Mouse (Mus musculus): ENCODE measurements at regions not wholly inside any gene's neighbourhood (a gene's known extent, or its start where the extent isn't known, plus 50 kb on each side); places are given as distances from the start of the nearest gene placed in this dataset.

DNA sequence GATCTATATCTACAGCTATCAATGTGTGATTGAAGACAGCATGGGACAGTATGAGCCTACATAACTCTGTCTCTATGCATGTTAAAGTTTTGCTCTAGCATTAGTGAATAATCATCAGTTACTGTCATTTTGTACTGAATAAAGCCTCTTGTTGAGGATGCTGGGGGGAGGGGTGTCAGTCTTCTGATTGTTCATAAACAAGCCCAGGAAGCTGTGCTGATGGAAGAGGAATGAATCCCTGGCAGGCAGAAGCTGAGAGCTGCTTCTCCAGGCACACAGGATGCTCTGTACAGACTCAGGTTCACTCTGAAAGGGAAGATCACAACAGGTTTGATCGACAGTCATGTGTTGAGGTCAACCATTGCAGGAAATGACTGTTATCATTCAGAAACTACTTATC lies 421.7 kb downstream of the Cd109 start:
- 34% methylated on average over 1 of the region's 1 CpGs for WGBS
- Histone ChIP-seq H3K4me3 (replicated peaks; ENCODE audit: extremely low read depth, low read depth, low read length) (no peak overlapping the region), H3K4me1 (ENCODE audit: control insufficient read depth, insufficient read depth, low read length) (no peaks in the 10 kb centered on the region)
- no peak for TF ChIP-seq CTCF (IDR thresholded peaks at IDR 0.05; ENCODE audit: insufficient read depth, low read length)
- TF ChIP-seq POLR2A (IDR thresholded peaks at IDR 0.05; ENCODE audit: borderline replicate concordance, extremely low read depth, low read depth, low read length): no peak
- DNase-seq: no peak

DNA sequence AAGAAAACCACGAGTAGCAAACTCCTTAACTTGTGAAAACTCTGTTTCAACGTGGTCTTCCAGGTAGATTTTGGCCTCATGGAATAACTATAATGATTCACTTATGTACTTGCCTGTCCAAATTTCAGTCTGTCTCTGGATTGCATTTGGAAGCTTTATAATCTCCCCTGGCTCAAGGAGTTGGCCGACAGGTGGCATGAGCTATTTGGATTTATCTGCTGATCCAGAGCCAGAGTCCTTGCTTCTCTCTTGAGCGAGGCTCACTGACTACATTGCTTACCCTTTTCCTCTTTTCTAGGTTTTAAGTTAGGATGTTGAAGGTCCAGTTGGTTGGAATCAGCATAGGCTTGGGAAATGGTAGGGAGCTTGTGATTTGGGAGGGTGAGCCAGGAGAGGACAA lies 423.6 kb downstream of the Cd109 start:
- TF ChIP-seq POLR2A (IDR thresholded peaks at IDR 0.05; ENCODE audit: borderline replicate concordance, extremely low read depth, low read depth, low read length): no peak
- TF ChIP-seq CTCF (IDR thresholded peaks at IDR 0.05; ENCODE audit: insufficient read depth, low read length): no peak
- Histone ChIP-seq H3K4me3 (replicated peaks; ENCODE audit: extremely low read depth, low read depth, low read length) (no peak overlapping the region), H3K4me1 (ENCODE audit: control insufficient read depth, insufficient read depth, low read length) (no peaks in the 10 kb centered on the region)
- no peak for DNase-seq
- WGBS: 87% methylated on average over 4 of the region's 4 CpGs

DNA sequence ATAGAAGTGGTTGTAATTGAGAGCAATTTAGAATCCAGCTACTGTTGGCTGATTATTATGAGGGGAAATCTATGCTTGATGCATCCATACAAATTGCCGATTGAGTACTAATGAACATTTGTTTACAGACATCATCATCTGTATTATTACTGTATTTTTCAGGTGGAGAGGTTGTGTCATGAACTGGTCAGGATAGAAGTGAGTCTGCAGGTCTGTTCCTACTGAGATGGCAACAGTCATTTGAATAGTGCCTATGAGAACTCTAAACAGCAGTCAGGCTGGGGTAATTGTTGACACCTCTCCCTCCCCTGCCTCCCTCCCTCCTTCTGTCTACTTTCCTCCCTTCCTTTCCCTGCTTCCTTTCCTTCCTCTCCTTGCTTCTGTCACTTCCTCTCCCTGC lies 429.0 kb downstream of the Cd109 start:
- DNase-seq: no peak
- WGBS: 97% methylated on average over 1 of the region's 1 CpGs
- H3K4me1 ChIP-seq (ENCODE audit: control insufficient read depth, insufficient read depth, low read length): no peaks in the 10 kb centered on the region
- no peak overlapping the region for H3K4me3 ChIP-seq (replicated peaks; ENCODE audit: extremely low read depth, low read depth, low read length)
- TF ChIP-seq CTCF (IDR thresholded peaks at IDR 0.05; ENCODE audit: insufficient read depth, low read length) (no peak), POLR2A (IDR thresholded peaks at IDR 0.05; ENCODE audit: borderline replicate concordance, extremely low read depth, low read depth, low read length) (no peak)

DNA sequence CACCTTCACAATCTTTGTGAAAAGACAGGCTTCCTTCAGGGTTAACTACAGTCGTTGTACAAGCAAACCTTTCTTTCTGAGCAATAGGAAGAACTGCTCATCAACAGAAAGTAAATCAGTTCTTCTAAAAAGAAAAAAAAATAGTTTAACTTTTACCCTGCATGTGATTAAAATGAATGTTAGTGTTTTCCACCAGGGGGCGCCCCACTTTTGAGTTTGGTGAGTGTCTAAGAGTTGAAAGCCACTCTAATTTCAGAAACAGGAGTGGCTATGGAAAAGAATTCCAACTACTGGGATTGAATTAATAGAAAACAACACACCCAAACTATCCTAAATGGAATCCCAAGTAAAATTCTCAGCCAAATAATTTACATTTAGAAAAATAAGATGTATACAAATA lies 430.0 kb downstream of the Cd109 start:
- Histone ChIP-seq H3K4me1 (ENCODE audit: control insufficient read depth, insufficient read depth, low read length) (no peaks in the 10 kb centered on the region), H3K4me3 (replicated peaks; ENCODE audit: extremely low read depth, low read depth, low read length) (no peak overlapping the region)
- TF ChIP-seq CTCF (IDR thresholded peaks at IDR 0.05; ENCODE audit: insufficient read depth, low read length): no peak
- TF ChIP-seq POLR2A (IDR thresholded peaks at IDR 0.05; ENCODE audit: borderline replicate concordance, extremely low read depth, low read depth, low read length): no peak
- peak; percentile 8 for DNase-seq
- WGBS: 8% methylated on average over 2 of the region's 2 CpGs

DNA sequence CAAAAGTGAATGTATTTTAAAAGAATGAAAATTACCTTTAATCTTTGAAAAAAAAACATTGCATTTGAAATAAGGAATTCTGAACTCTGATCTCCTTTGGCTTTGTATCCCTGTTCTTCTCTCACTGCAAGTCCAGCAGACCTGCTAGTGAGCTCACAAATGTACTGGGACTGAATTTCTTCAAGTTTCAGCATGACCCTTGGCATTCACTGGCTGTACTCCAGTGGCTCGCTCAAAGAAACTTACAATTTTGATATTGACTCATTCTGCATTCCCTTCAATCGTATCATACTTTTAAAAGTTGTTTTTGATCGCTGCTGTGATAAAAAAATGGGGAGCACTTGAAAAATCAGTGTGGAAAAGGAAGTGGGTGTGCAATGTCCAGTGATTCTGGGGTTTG lies 456.6 kb downstream of the Cd109 start:
- no peak for TF ChIP-seq POLR2A (IDR thresholded peaks at IDR 0.05; ENCODE audit: borderline replicate concordance, extremely low read depth, low read depth, low read length)
- no peak for TF ChIP-seq CTCF (IDR thresholded peaks at IDR 0.05; ENCODE audit: insufficient read depth, low read length)
- WGBS: 55% methylated on average over 3 of the region's 3 CpGs
- no peak for DNase-seq
- Histone ChIP-seq H3K4me3 (replicated peaks; ENCODE audit: extremely low read depth, low read depth, low read length) (no peak overlapping the region), H3K4me1 (ENCODE audit: control insufficient read depth, insufficient read depth, low read length) (no peaks in the 10 kb centered on the region)

DNA sequence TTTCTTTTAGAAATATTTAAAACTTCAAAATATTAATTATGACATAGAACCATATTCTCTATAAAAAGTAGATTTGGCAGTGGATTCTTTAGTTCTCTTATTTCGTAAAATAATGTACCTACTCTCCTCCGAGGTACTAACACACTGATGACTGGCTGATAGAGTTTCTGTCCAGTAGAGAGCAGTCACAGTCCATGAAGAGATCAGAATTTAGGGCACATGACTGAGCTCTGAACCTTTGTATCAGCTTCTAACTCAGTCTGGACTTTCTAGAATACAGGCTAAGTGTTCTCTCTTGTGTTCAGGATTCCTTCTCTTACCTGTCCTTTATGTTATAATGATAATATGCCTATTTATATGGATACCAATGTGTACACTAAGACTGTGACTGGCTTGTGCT lies 494.3 kb downstream of the Cd109 start:
- TF ChIP-seq CTCF (IDR thresholded peaks at IDR 0.05; ENCODE audit: insufficient read depth, low read length) (no peak), POLR2A (IDR thresholded peaks at IDR 0.05; ENCODE audit: borderline replicate concordance, extremely low read depth, low read depth, low read length) (no peak)
- DNase-seq: no peak
- Histone ChIP-seq H3K4me3 (replicated peaks; ENCODE audit: extremely low read depth, low read depth, low read length) (no peak overlapping the region), H3K4me1 (ENCODE audit: control insufficient read depth, insufficient read depth, low read length) (no peaks in the 10 kb centered on the region)
- WGBS: 57% methylated on average over 2 of the region's 2 CpGs

DNA sequence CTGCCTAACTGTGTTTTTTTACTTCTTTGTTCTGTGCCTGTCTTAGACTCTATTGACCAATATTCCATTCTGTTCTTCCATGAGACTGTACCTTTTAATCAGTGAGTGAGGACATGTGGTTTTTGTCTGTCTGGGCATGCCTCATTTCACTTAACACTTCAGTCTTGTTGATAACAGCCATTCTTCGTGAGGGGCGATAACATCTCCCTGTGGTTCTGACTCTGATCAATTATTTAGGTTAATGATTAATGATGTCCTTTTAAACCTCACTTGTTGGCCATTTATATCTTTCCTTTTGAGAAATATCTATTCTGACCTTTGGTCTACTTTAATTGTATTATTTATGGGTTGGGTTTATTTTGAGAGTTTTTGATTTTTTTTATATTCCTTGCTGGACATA lies 496.0 kb downstream of the Cd109 start:
- 45% methylated on average over 2 of the region's 2 CpGs for WGBS

DNA sequence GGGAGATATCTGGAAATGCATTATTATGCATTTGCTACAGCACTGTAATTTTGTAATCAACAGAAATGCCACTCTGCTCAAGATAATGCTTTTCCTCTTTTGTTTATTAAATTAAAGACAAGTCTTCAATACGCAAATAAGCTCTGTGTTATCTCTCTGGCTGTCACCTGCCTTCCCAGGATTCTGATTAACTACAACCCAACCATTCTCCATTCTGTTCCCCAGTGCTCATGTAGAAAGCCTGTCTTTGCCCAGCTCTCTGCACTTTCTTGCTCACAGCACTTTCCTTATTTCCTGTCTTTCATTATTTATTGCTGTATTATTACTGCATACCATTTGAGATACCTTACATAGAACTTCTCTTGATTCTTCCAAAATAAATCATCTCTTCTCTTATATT lies 525.6 kb downstream of the Cd109 start:
- Histone ChIP-seq H3K4me1 (ENCODE audit: control insufficient read depth, insufficient read depth, low read length) (no peaks in the 10 kb centered on the region), H3K4me3 (replicated peaks; ENCODE audit: extremely low read depth, low read depth, low read length) (no peak overlapping the region)
- no peak for TF ChIP-seq CTCF (IDR thresholded peaks at IDR 0.05; ENCODE audit: insufficient read depth, low read length)
- no peak for TF ChIP-seq POLR2A (IDR thresholded peaks at IDR 0.05; ENCODE audit: borderline replicate concordance, extremely low read depth, low read depth, low read length)
- DNase-seq: no peak
- WGBS: 50% methylated on average over 1 of the region's 1 CpGs

More for the DNA sequence above, 496.0 kb downstream of the Cd109 start:
- Histone ChIP-seq H3K4me3 (replicated peaks; ENCODE audit: extremely low read depth, low read depth, low read length) (no peak overlapping the region), H3K4me1 (ENCODE audit: control insufficient read depth, insufficient read depth, low read length) (no peaks in the 10 kb centered on the region)
- TF ChIP-seq POLR2A (IDR thresholded peaks at IDR 0.05; ENCODE audit: borderline replicate concordance, extremely low read depth, low read depth, low read length) (no peak), CTCF (IDR thresholded peaks at IDR 0.05; ENCODE audit: insufficient read depth, low read length) (no peak)
- DNase-seq: no peak

DNA sequence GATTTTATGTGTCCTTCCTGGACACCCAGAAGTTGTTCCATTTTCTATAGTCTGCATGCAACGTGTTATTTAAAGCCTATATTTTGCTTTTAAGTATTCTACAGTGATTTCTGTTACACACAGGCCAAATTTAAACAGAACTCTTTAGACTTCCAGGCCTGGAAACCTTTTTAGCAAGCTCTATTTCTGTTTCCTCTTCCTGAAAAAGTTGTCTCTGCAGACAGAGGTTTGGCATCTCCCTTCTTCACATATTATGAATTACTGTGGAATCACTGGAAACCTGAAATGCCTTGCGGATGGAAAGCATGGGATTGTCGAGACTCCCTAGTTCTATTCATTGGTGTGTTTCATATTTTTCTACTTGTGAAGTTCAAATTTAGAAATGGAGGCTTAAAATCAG lies 530.7 kb downstream of the Cd109 start:
- TF ChIP-seq CTCF (IDR thresholded peaks at IDR 0.05; ENCODE audit: insufficient read depth, low read length) (no peak), POLR2A (IDR thresholded peaks at IDR 0.05; ENCODE audit: borderline replicate concordance, extremely low read depth, low read depth, low read length) (no peak)
- 79% methylated on average over 3 of the region's 3 CpGs for WGBS
- no peaks in the 10 kb centered on the region for H3K4me1 ChIP-seq (ENCODE audit: control insufficient read depth, insufficient read depth, low read length)
- DNase-seq: no peak
- no peak overlapping the region for H3K4me3 ChIP-seq (replicated peaks; ENCODE audit: extremely low read depth, low read depth, low read length)

DNA sequence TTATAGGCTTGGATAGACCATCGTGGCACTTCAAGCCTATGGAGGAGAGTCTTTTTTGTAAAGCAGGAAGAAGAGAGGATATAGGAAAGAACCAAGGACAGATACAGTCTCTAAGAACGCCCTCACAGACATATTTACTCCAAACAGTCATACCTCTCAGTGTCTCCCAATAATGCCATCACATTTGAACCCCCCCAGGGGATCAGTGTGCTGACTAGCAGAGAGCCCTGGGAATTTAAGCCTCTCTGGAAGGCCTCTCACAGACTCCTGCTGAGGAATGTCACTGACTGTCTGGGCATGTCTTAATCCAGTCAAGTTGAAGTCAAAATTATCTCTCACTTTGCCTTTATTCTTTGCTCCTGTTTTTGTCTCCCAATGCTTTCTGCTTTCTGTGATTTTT lies 550.2 kb downstream of the Cd109 start:
- WGBS: 53% methylated on average over 2 of the region's 2 CpGs

DNA sequence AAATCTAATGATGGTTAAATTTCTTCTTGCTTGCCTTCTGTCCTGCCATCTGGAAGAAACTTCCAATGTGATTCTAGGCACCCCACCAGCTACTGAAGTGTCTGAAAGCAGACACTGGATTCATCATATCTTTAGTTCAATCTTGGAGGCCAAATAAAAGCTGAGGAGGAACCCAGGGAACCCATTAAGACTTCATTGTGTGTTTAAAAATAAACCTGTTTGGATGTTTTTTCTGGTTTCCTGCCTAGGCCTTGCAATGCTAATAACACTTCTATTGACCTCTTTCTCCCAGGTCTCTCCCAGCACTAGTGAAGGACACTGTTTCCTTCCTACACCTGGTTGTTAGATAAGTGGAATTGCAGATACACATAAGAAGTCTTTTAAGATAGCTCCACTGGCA lies 545.6 kb downstream of the Col12a1 start:
- DNase-seq: no peak
- no peaks in the 10 kb centered on the region for H3K4me1 ChIP-seq (ENCODE audit: control insufficient read depth, insufficient read depth, low read length)
- no peak overlapping the region for H3K4me3 ChIP-seq (replicated peaks; ENCODE audit: extremely low read depth, low read depth, low read length)
- TF ChIP-seq CTCF (IDR thresholded peaks at IDR 0.05; ENCODE audit: insufficient read depth, low read length): no peak
- no peak for TF ChIP-seq POLR2A (IDR thresholded peaks at IDR 0.05; ENCODE audit: borderline replicate concordance, extremely low read depth, low read depth, low read length)

More for the DNA sequence above, 550.2 kb downstream of the Cd109 start:
- H3K4me3 ChIP-seq (replicated peaks; ENCODE audit: extremely low read depth, low read depth, low read length): no peak overlapping the region
- no peak for TF ChIP-seq CTCF (IDR thresholded peaks at IDR 0.05; ENCODE audit: insufficient read depth, low read length)
- no peak for TF ChIP-seq POLR2A (IDR thresholded peaks at IDR 0.05; ENCODE audit: borderline replicate concordance, extremely low read depth, low read depth, low read length)
- no peaks in the 10 kb centered on the region for H3K4me1 ChIP-seq (ENCODE audit: control insufficient read depth, insufficient read depth, low read length)
- no peak for DNase-seq

All from lung, adult 2 months (tissue).